Mouse (Mus musculus): ENCODE results near the gene Tubgcp3.
A peak's percentile ranks its signal among the peaks of the same experiment; 100 is the strongest.

DNA sequence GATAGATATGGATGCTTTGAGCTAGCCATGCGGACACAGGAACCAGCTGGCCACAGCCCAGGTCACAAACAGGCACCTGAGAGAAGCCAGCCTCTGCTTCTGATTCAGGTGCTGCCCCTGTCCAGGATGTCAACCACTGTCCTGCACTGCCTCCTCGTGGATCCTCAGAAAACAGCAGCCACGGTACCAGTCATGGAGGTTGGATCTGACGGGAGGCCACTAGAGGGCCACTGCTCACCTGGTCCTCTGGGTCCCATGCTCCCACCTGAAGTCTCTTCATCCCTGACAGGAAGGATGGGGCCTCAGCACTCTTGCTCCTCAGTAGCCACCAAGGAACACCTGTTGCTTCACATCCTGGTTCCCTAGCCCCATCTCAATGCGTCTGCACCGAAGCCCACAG, 64.8 kb downstream of the Tubgcp3 start:
- TF ChIP-seq EP300 (optimal IDR thresholded peaks at IDR 0.05) (no peak), CTCF (IDR thresholded peaks at IDR 0.05; ENCODE audit: low read depth) (peak; percentile 96)
